Mouse (Mus musculus) ES-Bruce4 (cell line): ENCODE results near the gene Neurl2. TPM values are rescaled to one million over a fixed set of nuclear protein-coding genes. Genes with fewer than 3 reads are reported as not detected.
A peak's percentile ranks its signal among the peaks of the same experiment; 100 is the strongest.

Experiments
- H3K27ac ChIP-seq: 2 replicates; pipeline ENCODE4 v1.5.1; 2012; ENCODE audit warnings: low read length, inconsistent platforms; ENCODE audit not compliant: insufficient read depth
- H3K27me3 ChIP-seq: 2 replicates; pipeline ENCODE4 v1.6.1; 2012; ENCODE audit warnings: mild to moderate bottlenecking, low read length, inconsistent platforms; ENCODE audit not compliant: control insufficient read depth, poor library complexity, insufficient read depth, severe bottlenecking
- H3K36me3 ChIP-seq: 2 replicates; pipeline ENCODE4 v1.6.1; 2012; ENCODE audit warnings: inconsistent platforms, mild to moderate bottlenecking, low read length, moderate library complexity; ENCODE audit not compliant: control insufficient read depth, poor library complexity, insufficient read depth, severe bottlenecking
- H3K4me1 ChIP-seq: one replicate; pipeline ENCODE4 v1.8.1; 2011; ENCODE audit warnings: low read length; ENCODE audit not compliant: control insufficient read depth, insufficient read depth
- H3K4me3 ChIP-seq: 2 replicates; pipeline ENCODE4 v1.5.1; 2011; ENCODE audit warnings: low read depth, mild to moderate bottlenecking, low read length
- H3K9ac ChIP-seq: 2 replicates; pipeline ENCODE4 v1.6.1; 2012; ENCODE audit warnings: low read depth, mild to moderate bottlenecking, inconsistent platforms; ENCODE audit not compliant: poor library complexity, severe bottlenecking
- H3K9me3 ChIP-seq: replicated peaks from 2 replicates; pipeline ENCODE4 v1.6.1; 2012; ENCODE audit warnings: mild to moderate bottlenecking, low read length, inconsistent platforms; ENCODE audit not compliant: control insufficient read depth, poor library complexity, insufficient read depth, severe bottlenecking
- CTCF ChIP-seq: IDR thresholded peaks from one replicate; pipeline ENCODE4 v1.8.1; 2011; ENCODE audit warnings: low read depth, low read length
- EP300 ChIP-seq: IDR thresholded peaks from 2 replicates; pipeline ENCODE4 v1.6.1; 2011; ENCODE audit warnings: low read depth, low read length; ENCODE audit not compliant: insufficient read depth
- POLR2A ChIP-seq: IDR thresholded peaks from one replicate; pipeline ENCODE4 v1.8.1; 2011; ENCODE audit warnings: low read length; ENCODE audit not compliant: insufficient read depth
- polyA plus RNA-seq: library from polyadenylated mRNA; stranded (reverse); fragments of >200 nt; gene quantifications from 2 replicates; pipeline ENCODE4 v1.2.4, GENCODE M21; 2011; ENCODE audit warnings: low read depth; ENCODE audit not compliant: missing spikeins, insufficient read depth, insufficient read length

The Neurl2 gene
- polyA plus RNA-seq, 1 experiment, result 2.8 TPM

- H3K9ac ChIP-seq, result no peak overlapping the region
- H3K27me3 ChIP-seq, result no peaks in the 10 kb centered on the region
- TF ChIP-seq EP300 (no peak), CTCF (no peak), POLR2A (no peak)
- no peak overlapping the region for H3K27ac ChIP-seq
- no peaks in the 10 kb centered on the region for H3K9me3 ChIP-seq
- 0 out of 2 replicates have a peak, but pooled peaks cover 3% of the 10 kb centered on the region for H3K36me3 ChIP-seq
- H3K4me1 ChIP-seq, result peaks cover 2% of the 10 kb centered on the region
- H3K4me3 ChIP-seq, result no peak overlapping the region
Observed at GRCm38 (mm10) chr2:164813557-164813956, 19.7 kb downstream of the Neurl2 start.

DNA sequence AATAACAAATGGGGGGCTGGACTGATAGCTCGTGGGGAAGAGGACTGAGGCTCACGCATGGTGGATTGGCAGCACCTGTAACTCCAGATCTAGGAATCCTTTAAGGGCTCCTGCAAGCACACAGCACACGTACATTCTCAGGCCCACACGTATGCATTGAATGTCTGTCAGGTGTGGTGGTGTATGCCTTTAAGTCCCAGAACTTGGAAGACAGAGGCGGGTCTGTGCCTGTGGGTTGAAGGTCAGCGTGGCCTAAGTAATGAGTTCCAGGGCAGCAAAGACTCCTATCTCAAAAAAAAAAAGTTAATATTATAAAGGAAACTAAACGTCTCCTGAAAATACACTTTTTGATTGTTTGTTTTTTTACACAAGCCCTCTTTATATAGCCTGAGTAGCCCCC, 26.6 kb downstream of the Neurl2 start:
- Histone ChIP-seq H3K9ac (peak overlapping the region; percentile 60; the same call in 1 of the 2 replicates), H3K36me3 (no peaks in the 10 kb centered on the region), H3K9me3 (no peaks in the 10 kb centered on the region), H3K27me3 (no peaks in the 10 kb centered on the region), H3K4me3 (no peak overlapping the region), H3K27ac (no peak overlapping the region), H3K4me1 (peaks cover 5% of the 10 kb centered on the region)
- no peak for TF ChIP-seq EP300
- no peak for TF ChIP-seq POLR2A
- TF ChIP-seq CTCF, result no peak

- no peaks in the 10 kb centered on the region for H3K9me3 ChIP-seq
- no peaks in the 10 kb centered on the region for H3K36me3 ChIP-seq
- peak overlapping the region; percentile 60 for H3K9ac ChIP-seq
- H3K4me1 ChIP-seq, result peaks cover 5% of the 10 kb centered on the region
- H3K4me3 ChIP-seq, result peak overlapping the region; percentile 79
- TF ChIP-seq POLR2A (no peak), CTCF (no peak), EP300 (no peak)
- peak overlapping the region; percentile 68 for H3K27ac ChIP-seq
- H3K27me3 ChIP-seq, result no peaks in the 10 kb centered on the region
Observed at GRCm38 (mm10) chr2:164805332-164805718, 27.9 kb downstream of the Neurl2 start.

DNA sequence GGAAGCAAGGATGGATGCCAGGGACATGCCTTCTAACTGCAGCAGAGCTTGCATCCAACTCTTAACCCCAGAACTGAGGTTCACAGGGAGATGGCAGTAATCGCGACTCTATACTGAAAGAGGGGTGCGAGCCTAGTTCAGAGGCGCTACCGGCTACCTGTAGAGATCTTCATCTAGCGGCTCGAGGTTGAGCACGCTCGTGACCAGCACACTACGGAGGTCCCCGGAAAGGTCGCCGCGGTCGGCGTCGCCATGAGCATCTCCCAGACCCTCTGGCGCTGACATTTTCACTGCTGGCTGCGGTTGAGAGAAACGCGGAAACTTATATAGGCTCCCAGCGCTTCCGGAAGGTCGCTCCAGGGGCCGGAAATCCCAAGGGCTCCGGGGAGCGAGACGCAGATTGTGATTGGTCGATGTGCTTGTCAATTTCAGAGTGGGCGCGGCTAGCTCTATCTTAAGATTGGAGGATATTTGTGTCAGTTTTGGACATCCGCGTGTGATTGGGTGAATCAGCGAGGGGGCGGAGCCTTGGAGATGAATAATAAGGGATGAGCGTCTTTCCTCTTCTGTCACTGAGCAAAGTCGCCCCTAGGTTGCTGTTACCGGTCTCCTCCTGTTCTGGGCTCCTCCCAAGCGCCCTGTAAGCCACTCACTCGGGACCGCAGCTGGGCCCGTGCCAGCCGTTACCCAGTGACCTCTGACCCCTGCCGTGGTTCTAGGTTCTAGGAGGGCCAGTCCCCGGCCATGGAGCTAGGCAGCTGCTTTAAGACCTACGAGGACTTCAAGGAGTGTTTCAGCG, 28.5 kb downstream of the Neurl2 start, which contains the start of the genes Acot8 and Zswim3:
TSS of gene Acot8 (minus strand) at position 350 of the 799 bp plus-strand sequence.
TSS of gene Zswim3 (plus strand) at position 566 of the 799 bp plus-strand sequence.
- Histone ChIP-seq H3K9me3 (no peaks in the 10 kb centered on the region), H3K4me1 (peaks cover 5% of the 10 kb centered on the region), H3K27me3 (no peaks in the 10 kb centered on the region), H3K9ac (peak within 1 kb of the TSS; percentile 60), H3K27ac (peak within 1 kb of the TSS; percentile 68), H3K36me3 (no peaks in the 10 kb centered on the region), H3K4me3 (peak within 1 kb of the TSS; percentile 79)
- TF ChIP-seq CTCF (no peak), POLR2A (peak; percentile 94), EP300 (no peak)

DNA sequence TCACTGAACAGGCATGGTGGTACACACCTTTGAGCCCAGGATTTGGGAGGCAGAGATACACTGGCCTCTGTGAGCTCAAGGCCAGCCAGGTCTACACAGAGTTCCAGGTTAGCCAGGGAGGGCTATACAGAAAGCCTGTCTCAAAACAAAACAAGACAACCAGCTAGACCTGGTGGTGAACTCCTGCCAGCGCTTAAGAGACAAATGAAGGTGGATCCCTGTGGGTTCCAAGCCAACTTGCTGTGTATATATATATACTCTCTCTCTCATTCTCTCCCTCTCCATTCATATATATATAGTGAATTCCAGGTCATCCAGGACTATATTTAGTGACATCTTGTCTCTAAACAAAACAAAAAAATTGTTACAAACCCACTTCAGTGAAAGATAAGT, 29.3 kb downstream of the Neurl2 start:
- Histone ChIP-seq H3K4me1 (peaks cover 5% of the 10 kb centered on the region), H3K36me3 (no peaks in the 10 kb centered on the region), H3K27ac (no peak overlapping the region), H3K4me3 (peak overlapping the region; percentile 75), H3K27me3 (no peaks in the 10 kb centered on the region), H3K9me3 (no peaks in the 10 kb centered on the region), H3K9ac (peak overlapping the region; percentile 43)
- no peak for TF ChIP-seq CTCF

DNA sequence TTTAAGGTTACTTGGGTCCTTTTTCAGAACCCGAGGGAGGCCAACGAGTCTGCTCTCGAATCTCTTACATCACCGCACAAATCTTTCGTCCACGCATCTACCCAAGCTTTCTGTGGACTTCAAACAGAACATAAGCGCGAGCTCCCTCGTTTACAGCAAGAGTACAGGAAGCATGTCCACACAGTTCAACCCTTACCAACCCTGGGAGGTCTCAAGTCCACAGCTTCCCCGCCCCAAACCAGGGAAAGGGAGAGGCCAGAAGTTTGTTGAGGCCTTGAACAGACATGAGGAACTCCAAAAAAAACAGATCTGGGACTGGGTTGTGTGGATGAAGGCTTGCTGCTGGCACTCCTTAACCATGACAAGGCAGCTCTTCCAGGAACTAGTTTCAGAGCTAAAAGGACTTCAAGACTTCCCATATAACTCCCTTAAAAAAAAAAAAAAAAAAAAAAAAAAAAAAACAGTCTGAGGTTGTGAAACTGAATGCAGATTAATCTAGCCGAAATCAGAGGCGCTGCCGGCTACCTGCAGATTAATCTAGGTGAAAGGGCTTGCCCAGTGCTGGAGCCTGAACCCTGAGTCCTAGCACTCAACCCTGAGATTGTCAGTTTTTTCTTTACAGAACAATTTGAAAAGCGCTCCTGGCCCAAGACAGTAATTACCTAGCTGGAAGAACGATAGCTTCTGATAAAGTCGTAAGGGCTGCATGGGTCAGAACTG, 29.9 kb downstream of the Neurl2 start:
- Histone ChIP-seq H3K36me3 (no peaks in the 10 kb centered on the region), H3K27me3 (no peaks in the 10 kb centered on the region), H3K4me3 (no peak overlapping the region), H3K9ac (0 out of 2 replicates have a peak overlapping the region, but pooled peaks have one; percentile 43), H3K9me3 (no peaks in the 10 kb centered on the region), H3K4me1 (peaks cover 5% of the 10 kb centered on the region), H3K27ac (no peak overlapping the region)
- no peak for TF ChIP-seq CTCF
- no peak for TF ChIP-seq POLR2A
- TF ChIP-seq EP300, result no peak
